Comparison of ENCODE assay signal across 15 mouse cellular contexts in the genomic region with DNA sequence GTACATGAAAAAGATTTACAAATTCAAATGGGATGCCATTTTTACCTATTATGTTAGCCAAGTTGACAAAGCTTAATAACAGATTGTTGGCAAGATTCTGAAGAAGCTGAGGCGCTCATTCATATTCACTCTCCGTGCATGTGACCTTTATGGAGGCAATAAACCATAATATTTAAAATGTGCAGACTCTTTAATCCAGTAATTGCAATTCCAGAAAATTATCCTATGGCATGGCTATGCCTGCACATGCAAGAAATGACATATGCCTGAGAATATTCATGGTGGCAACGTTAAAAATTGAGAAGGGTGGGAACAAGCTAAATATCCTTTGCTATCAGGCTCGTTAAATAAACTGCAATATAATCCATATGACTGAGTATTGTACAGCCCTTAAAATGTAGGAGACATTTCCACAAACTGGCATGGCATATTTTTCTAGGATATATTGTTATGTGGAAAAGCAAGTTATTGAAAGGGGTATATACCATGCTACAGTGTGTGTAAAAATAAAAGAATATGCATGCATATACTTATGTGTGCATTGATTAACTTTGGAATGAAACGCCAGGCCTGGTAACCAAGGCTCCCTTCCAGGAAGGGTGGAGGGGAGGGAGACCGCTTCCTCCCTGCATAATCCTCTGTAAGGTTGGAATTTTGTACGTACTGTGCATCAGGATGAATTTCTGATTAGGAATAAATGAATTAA. TPM values are rescaled to one million over a fixed set of nuclear protein-coding genes. Genes with fewer than 3 reads are reported as not detected.
"Had no signal": no experiment of that assay in that cellular context is flagged by ENCODE, and none has a peak within 500 bp of the region (broad histone marks: within the 10 kb centered on the region; RNA-seq: fewer than 3 reads in every experiment).

No protein-coding gene starts in this region.

- H3K27me3 ChIP-seq: kidney, embryonic 15.5 days; liver, embryonic 13.5 days had no signal

- H3K36me3 ChIP-seq: kidney, embryonic 15.5 days; liver, embryonic 13.5 days had no signal

- H3K9me3 ChIP-seq: kidney, embryonic 15.5 days; liver, embryonic 13.5 days had no signal

- H3K4me2 ChIP-seq: kidney, embryonic 15.5 days; liver, embryonic 13.5 days; midbrain, embryonic 11.5 days had no signal

- H3K9ac ChIP-seq: kidney, embryonic 15.5 days; liver, embryonic 13.5 days had no signal

- H3K4me3 ChIP-seq: kidney, embryonic 15.5 days; liver, embryonic 13.5 days had no signal

- H3K4me1 ChIP-seq: kidney, embryonic 15.5 days; liver, embryonic 13.5 days had no signal

- H3K27ac ChIP-seq: kidney, embryonic 15.5 days; liver, embryonic 13.5 days; stomach, postnatal 0 days had no signal

- DNase-seq: kidney, postnatal 10 days; kidney, postnatal 36 days; liver, embryonic 13.5 days; lung, adult 2 months; lung, postnatal 14 days; lung, postnatal 4 days; right cerebral cortex, postnatal 4 days; thymus, adult 2 months; thymus, postnatal 14 days; thymus, postnatal 4 days had no signal

RNA-seq across cellular contexts. Expression of a gene that starts 16.1 kb away (rescaled TPM):
- total RNA-seq: megakaryocyte progenitor cell, adult 5-6 weeks; megakaryocyte-erythroid progenitor cell, adult 5-6 weeks had no signal
